Mouse (Mus musculus): ENCODE data around the gene Ache. TPM values are rescaled to one million over a fixed set of nuclear protein-coding genes. Genes with fewer than 3 reads are reported as not detected.

Gene Ache
- polyA plus RNA-seq, 1 experiment from 2014 or later: 10.7 TPM

- no peak for DNase-seq (ENCODE audit: low spot score)
- Histone ChIP-seq H3K4me3 (peak overlapping the region; percentile 97), H3K27me3 (ENCODE audit: insufficient read depth, poor library complexity, severe bottlenecking) (no peaks in the 10 kb centered on the region), H3K4me1 (peaks cover 31% of the 10 kb centered on the region), H3K9me3 (no peaks in the 10 kb centered on the region), H3K27ac (0 out of 2 replicates have a peak overlapping the region, but pooled peaks have one; percentile 32), H3K36me3 (peaks cover 77% of the 10 kb centered on the region)
- 69% methylated on average over 4 of the region's 4 CpGs for WGBS
Observed at GRCm38 (mm10) chr5:137304816-137305215, 17.5 kb downstream of the Ache start.

- Histone ChIP-seq H3K36me3 (peaks cover 77% of the 10 kb centered on the region), H3K27me3 (ENCODE audit: insufficient read depth, poor library complexity, severe bottlenecking) (no peaks in the 10 kb centered on the region), H3K9me3 (no peaks in the 10 kb centered on the region), H3K4me3 (peak overlapping the region; percentile 97), H3K27ac (no peak overlapping the region), H3K4me1 (peaks cover 31% of the 10 kb centered on the region)
- DNase-seq (ENCODE audit: low spot score): no peak
- 80% methylated on average over 3 of the region's 3 CpGs for WGBS
Observed at GRCm38 (mm10) chr5:137305822-137306221, 18.5 kb downstream of the Ache start.

GRCm38 (mm10) chr5:137306439-137307005 lies 19.2 kb downstream of the Ache start:
- 16% methylated on average over 12 of the region's 12 CpGs for WGBS
- no peaks in the 10 kb centered on the region for H3K27me3 ChIP-seq (ENCODE audit: insufficient read depth, poor library complexity, severe bottlenecking)
- peak overlapping the region; percentile 97 for H3K4me3 ChIP-seq
- DNase-seq (ENCODE audit: low spot score): no peak
- H3K4me1 ChIP-seq: peaks cover 36% of the 10 kb centered on the region
- H3K27ac ChIP-seq: peak overlapping the region; percentile 98
- peaks cover 77% of the 10 kb centered on the region for H3K36me3 ChIP-seq
- no peaks in the 10 kb centered on the region for H3K9me3 ChIP-seq

- peak; percentile 98 for DNase-seq (ENCODE audit: low spot score)
- peak within 1 kb of the TSS; percentile 98 for H3K27ac ChIP-seq
- H3K4me1 ChIP-seq: peaks cover 44% of the 10 kb centered on the region
- H3K4me3 ChIP-seq: peak within 1 kb of the TSS; percentile 97
- H3K27me3 ChIP-seq (ENCODE audit: insufficient read depth, poor library complexity, severe bottlenecking): no peaks in the 10 kb centered on the region
- WGBS: under 1% methylated on average over 64 of the region's 72 CpGs
- peaks cover 77% of the 10 kb centered on the region for H3K36me3 ChIP-seq
- H3K9me3 ChIP-seq: no peaks in the 10 kb centered on the region
Observed at GRCm38 (mm10) chr5:137307071-137307912, 20.0 kb downstream of the Ache start, which contains the start of gene Srrt. Gene Srrt (minus strand): TSS chr5:137307674.

- Histone ChIP-seq H3K4me3 (peak overlapping the region; percentile 97), H3K4me1 (peaks cover 53% of the 10 kb centered on the region), H3K36me3 (peaks cover 71% of the 10 kb centered on the region), H3K9me3 (no peaks in the 10 kb centered on the region), H3K27ac (peak overlapping the region; percentile 98), H3K27me3 (ENCODE audit: insufficient read depth, poor library complexity, severe bottlenecking) (no peaks in the 10 kb centered on the region)
- 94% methylated on average over 4 of the region's 4 CpGs for WGBS
- DNase-seq (ENCODE audit: low spot score): peak; percentile 73
Observed at GRCm38 (mm10) chr5:137308356-137308755, 21.0 kb downstream of the Ache start.

- Histone ChIP-seq H3K9me3 (no peaks in the 10 kb centered on the region), H3K27ac (peak overlapping the region; percentile 93), H3K4me1 (peaks cover 46% of the 10 kb centered on the region), H3K27me3 (ENCODE audit: insufficient read depth, poor library complexity, severe bottlenecking) (no peaks in the 10 kb centered on the region), H3K4me3 (peak overlapping the region; percentile 72), H3K36me3 (peaks cover 55% of the 10 kb centered on the region)
- peak; percentile 81 for DNase-seq (ENCODE audit: low spot score)
- WGBS: under 1% methylated on average over 22 of the region's 22 CpGs
Observed at GRCm38 (mm10) chr5:137313466-137314192, 26.3 kb downstream of the Ache start.

- DNase-seq (ENCODE audit: low spot score): peak; percentile 96
- Histone ChIP-seq H3K27ac (peak within 1 kb of the TSS; percentile 93), H3K4me3 (peak within 1 kb of the TSS; percentile 72), H3K36me3 (peaks cover 52% of the 10 kb centered on the region), H3K27me3 (ENCODE audit: insufficient read depth, poor library complexity, severe bottlenecking) (no peaks in the 10 kb centered on the region), H3K9me3 (no peaks in the 10 kb centered on the region), H3K4me1 (peaks cover 46% of the 10 kb centered on the region)
- WGBS: 13% methylated on average over 30 of the region's 30 CpGs
Observed at GRCm38 (mm10) chr5:137314193-137315083, 27.1 kb downstream of the Ache start, which contains the start of gene Trip6. Gene Trip6 (minus strand): TSS chr5:137314404.

- 43% methylated on average over 30 of the region's 30 CpGs for WGBS
- Histone ChIP-seq H3K36me3 (peaks cover 50% of the 10 kb centered on the region), H3K4me3 (peak overlapping the region; percentile 72), H3K27ac (peak overlapping the region; percentile 93), H3K27me3 (ENCODE audit: insufficient read depth, poor library complexity, severe bottlenecking) (no peaks in the 10 kb centered on the region), H3K9me3 (no peaks in the 10 kb centered on the region), H3K4me1 (peaks cover 46% of the 10 kb centered on the region)
- no peak for DNase-seq (ENCODE audit: low spot score)
Observed at GRCm38 (mm10) chr5:137315084-137315903, 28.0 kb downstream of the Ache start.

- H3K4me3 ChIP-seq: no peak overlapping the region
- no peaks in the 10 kb centered on the region for H3K27me3 ChIP-seq (ENCODE audit: insufficient read depth, poor library complexity, severe bottlenecking)
- H3K4me1 ChIP-seq: peaks cover 33% of the 10 kb centered on the region
- 54% methylated on average over 8 of the region's 8 CpGs for WGBS
- no peak overlapping the region for H3K27ac ChIP-seq
- no peaks in the 10 kb centered on the region for H3K9me3 ChIP-seq
- H3K36me3 ChIP-seq: peaks cover 50% of the 10 kb centered on the region
- DNase-seq (ENCODE audit: low spot score): no peak
Observed at GRCm38 (mm10) chr5:137317361-137317760, 30.0 kb downstream of the Ache start.

GRCm38 (mm10) chr5:137318570-137318969 lies 31.3 kb downstream of the Ache start:
- no peaks in the 10 kb centered on the region for H3K27me3 ChIP-seq (ENCODE audit: insufficient read depth, poor library complexity, severe bottlenecking)
- peaks cover 20% of the 10 kb centered on the region for H3K4me1 ChIP-seq
- no peak for DNase-seq (ENCODE audit: low spot score)
- H3K27ac ChIP-seq: no peak overlapping the region
- no peaks in the 10 kb centered on the region for H3K9me3 ChIP-seq
- WGBS: 87% methylated on average over 1 of the region's 1 CpGs
- H3K36me3 ChIP-seq: peaks cover 47% of the 10 kb centered on the region
- H3K4me3 ChIP-seq: no peak overlapping the region

- Histone ChIP-seq H3K4me3 (no peak overlapping the region), H3K36me3 (peaks cover 56% of the 10 kb centered on the region), H3K27me3 (ENCODE audit: insufficient read depth, poor library complexity, severe bottlenecking) (no peaks in the 10 kb centered on the region), H3K27ac (no peak overlapping the region), H3K9me3 (no peaks in the 10 kb centered on the region), H3K4me1 (no peaks in the 10 kb centered on the region)
- DNase-seq (ENCODE audit: low spot score): no peak
- 79% methylated on average over 3 of the region's 3 CpGs for WGBS
Observed at GRCm38 (mm10) chr5:137320996-137321395, 33.7 kb downstream of the Ache start.
